Comparison of ENCODE assay signal across 8 mouse cellular contexts in genomic region chr8:21955321-21955720, GRCm38 (mm10). TPM values are rescaled to one million over a fixed set of nuclear protein-coding genes. Genes with fewer than 3 reads are reported as not detected.
DNase-seq lines count a peak whose midpoint lies in the region; ATAC-seq and TF ChIP-seq lines count a peak whose summit lies in the region.
"Had no signal": no experiment of that assay in that cellular context is flagged by ENCODE, and none has a peak within 500 bp of the region (broad histone marks: within the 10 kb centered on the region; RNA-seq: fewer than 3 reads in every experiment).

No protein-coding gene starts in this region.

- TF ChIP-seq CTCF in hindbrain, postnatal 0 days (IDR thresholded peaks at IDR 0.05; ENCODE audit: low read depth) = peak; percentile 91

- no peak overlapping the region for H3K4me3 ChIP-seq in neural tube, embryonic 15.5 days (replicated peaks)
- H3K4me3 ChIP-seq in hindbrain, postnatal 0 days (ENCODE audit: low read length) = no peak overlapping the region
- no peak overlapping the region for H3K4me3 ChIP-seq in limb, embryonic 10.5 days

- no peak; the same call in 1 of the 2 replicates for ATAC-seq in neural tube, embryonic 15.5 days (ENCODE audit: low FRiP score)
- 0 out of 2 replicates have a peak, but pooled peaks have one; percentile 32 for ATAC-seq in common myeloid progenitor, adult 5-6 weeks (replicated peaks; ENCODE audit: low read depth, poor library complexity, severe bottlenecking)
- ATAC-seq in hindbrain, postnatal 0 days = 0 out of 2 replicates have a peak, but pooled peaks have one; percentile 35

- no peaks in the 10 kb centered on the region for H3K9me3 ChIP-seq in neural tube, embryonic 15.5 days (replicated peaks)
- H3K9me3 ChIP-seq in hindbrain, postnatal 0 days (ENCODE audit: low read length) = no peaks in the 10 kb centered on the region
- no peaks in the 10 kb centered on the region for H3K9me3 ChIP-seq in limb, embryonic 10.5 days (replicated peaks)

- H3K27me3 ChIP-seq in neural tube, embryonic 15.5 days (replicated peaks) = no peaks in the 10 kb centered on the region
- H3K27me3 ChIP-seq in hindbrain, postnatal 0 days (ENCODE audit: insufficient read depth, low read length) = no peaks in the 10 kb centered on the region
- no peaks in the 10 kb centered on the region for H3K27me3 ChIP-seq in limb, embryonic 10.5 days (ENCODE audit: low read depth, poor library complexity, severe bottlenecking)

- H3K4me1 ChIP-seq in neural tube, embryonic 15.5 days = no peaks in the 10 kb centered on the region
- no peaks in the 10 kb centered on the region for H3K4me1 ChIP-seq in hindbrain, postnatal 0 days (ENCODE audit: insufficient read depth, low read length)
- no peaks in the 10 kb centered on the region for H3K4me1 ChIP-seq in limb, embryonic 10.5 days

- H3K9ac ChIP-seq in neural tube, embryonic 15.5 days (replicated peaks) = no peak overlapping the region
- H3K9ac ChIP-seq in hindbrain, postnatal 0 days (replicated peaks; ENCODE audit: low read length) = no peak overlapping the region

- H3K4me2 ChIP-seq in neural tube, embryonic 15.5 days = no peak overlapping the region
- no peak overlapping the region for H3K4me2 ChIP-seq in hindbrain, postnatal 0 days (ENCODE audit: low read depth, low read length)

- H3K36me3 ChIP-seq in neural tube, embryonic 15.5 days = no peaks in the 10 kb centered on the region
- no peaks in the 10 kb centered on the region for H3K36me3 ChIP-seq in hindbrain, postnatal 0 days (ENCODE audit: insufficient read depth, low read length)
- H3K36me3 ChIP-seq in limb, embryonic 10.5 days = no peaks in the 10 kb centered on the region

- DNase-seq in neural tube, embryonic 10.5 days (ENCODE audit: extremely low spot score, low spot score) = peak; percentile 50
- peak; percentile 44 to 80 for DNase-seq in adrenal gland, adult (ENCODE audit: inconsistent age in 2 of 2, low spot score in 1 of 2)
- peak; percentile 79 for DNase-seq in hindbrain, postnatal 0 days (ENCODE audit: low spot score)
- DNase-seq in limb, embryonic 10.5 days (ENCODE audit: low spot score) = peak; percentile 67
- peak; percentile 58 to 69 for DNase-seq in right cerebral cortex, adult 2 months (ENCODE audit: low spot score in 2 of 2)

- H3K27ac ChIP-seq in neural tube, embryonic 15.5 days (replicated peaks) = no peak overlapping the region
- no peak overlapping the region for H3K27ac ChIP-seq in hindbrain, postnatal 0 days
- no peak overlapping the region for H3K27ac ChIP-seq in limb, embryonic 10.5 days

- 7% methylated on average over 9 of the region's 9 CpGs for WGBS in neural tube, embryonic 15.5 days
- 5% methylated on average over 9 of the region's 9 CpGs for WGBS in hindbrain, postnatal 0 days
- 7% methylated on average over 9 of the region's 9 CpGs for WGBS in limb, embryonic 10.5 days

RNA-seq across cellular contexts. Expression of gene Fam90a1a, which starts 3.2 kb away (rescaled TPM):
- polyA plus RNA-seq in neural tube, embryonic 15.5 days (2015; fragmentation: Nextera tagmentation; extraction: Ambion mirVana) = not detected in 2 replicates
- not detected in 2 replicates for total RNA-seq in common myeloid progenitor, adult 5-6 weeks (2017)
- not detected in 2 replicates for total RNA-seq in hindbrain, postnatal 0 days (2014; rRNA removed)
- not detected in 2 replicates for polyA plus RNA-seq in hindbrain, postnatal 0 days (2015; fragmentation: Nextera tagmentation; extraction: Ambion mirVana)
- not detected in 2 replicates for polyA plus RNA-seq in limb, embryonic 10.5 days (2016; fragmentation: Nextera tagmentation; extraction: Ambion mirVana)
- polyA plus RNA-seq: heart, embryonic 16.5 days had no signal

RNA-seq across cellular contexts. Expression of gene Defb13, which starts 8.8 kb away (rescaled TPM):
- not detected in 2 replicates for polyA plus RNA-seq in neural tube, embryonic 15.5 days (2015; fragmentation: Nextera tagmentation; extraction: Ambion mirVana)
- total RNA-seq in common myeloid progenitor, adult 5-6 weeks (2017) = not detected in 2 replicates
- total RNA-seq in hindbrain, postnatal 0 days (2014; rRNA removed) = not detected in 2 replicates
- polyA plus RNA-seq in hindbrain, postnatal 0 days (2015; fragmentation: Nextera tagmentation; extraction: Ambion mirVana) = not detected in 2 replicates
- polyA plus RNA-seq in limb, embryonic 10.5 days (2016; fragmentation: Nextera tagmentation; extraction: Ambion mirVana) = not detected in 2 replicates
- polyA plus RNA-seq: heart, embryonic 16.5 days had no signal

RNA-seq across cellular contexts. Expression of gene Ccdc70, which starts 14.3 kb away (rescaled TPM):
- polyA plus RNA-seq in neural tube, embryonic 15.5 days (2015; fragmentation: Nextera tagmentation; extraction: Ambion mirVana) = not detected in 2 replicates
- not detected in 2 replicates for total RNA-seq in common myeloid progenitor, adult 5-6 weeks (2017)
- not detected in 2 replicates for total RNA-seq in hindbrain, postnatal 0 days (2014; rRNA removed)
- polyA plus RNA-seq in hindbrain, postnatal 0 days (2015; fragmentation: Nextera tagmentation; extraction: Ambion mirVana) = not detected in 2 replicates
- not detected in 2 replicates for polyA plus RNA-seq in limb, embryonic 10.5 days (2016; fragmentation: Nextera tagmentation; extraction: Ambion mirVana)
- polyA plus RNA-seq: heart, embryonic 16.5 days had no signal

RNA-seq across cellular contexts. Expression of gene Defb35, which starts 17.2 kb away (rescaled TPM):
- polyA plus RNA-seq in neural tube, embryonic 15.5 days (2015; fragmentation: Nextera tagmentation; extraction: Ambion mirVana) = not detected in 2 replicates
- total RNA-seq in common myeloid progenitor, adult 5-6 weeks (2017) = not detected in 2 replicates
- not detected in 2 replicates for total RNA-seq in hindbrain, postnatal 0 days (2014; rRNA removed)
- not detected in 2 replicates for polyA plus RNA-seq in hindbrain, postnatal 0 days (2015; fragmentation: Nextera tagmentation; extraction: Ambion mirVana)
- not detected in 2 replicates for polyA plus RNA-seq in limb, embryonic 10.5 days (2016; fragmentation: Nextera tagmentation; extraction: Ambion mirVana)
- polyA plus RNA-seq: heart, embryonic 16.5 days had no signal

RNA-seq across cellular contexts. Expression of gene Defb15, which starts 22.8 kb away (rescaled TPM):
- not detected in 2 replicates for polyA plus RNA-seq in neural tube, embryonic 15.5 days (2015; fragmentation: Nextera tagmentation; extraction: Ambion mirVana)
- not detected in 2 replicates for total RNA-seq in common myeloid progenitor, adult 5-6 weeks (2017)
- total RNA-seq in hindbrain, postnatal 0 days (2014; rRNA removed) = not detected in 2 replicates
- not detected in 2 replicates for polyA plus RNA-seq in hindbrain, postnatal 0 days (2015; fragmentation: Nextera tagmentation; extraction: Ambion mirVana)
- not detected in 2 replicates for polyA plus RNA-seq in limb, embryonic 10.5 days (2016; fragmentation: Nextera tagmentation; extraction: Ambion mirVana)
- polyA plus RNA-seq: heart, embryonic 16.5 days had no signal
